Mouse (Mus musculus) MEL (cell line): ENCODE measurements around the gene Dus2. TPM values are rescaled to one million over a fixed set of nuclear protein-coding genes. Genes with fewer than 3 reads are reported as not detected.

ENCODE experiments used
- DNase-seq: peaks from one replicate; pipeline ENCODE4 v3.0.0; 2011; ENCODE audit warnings: low read depth, low spot score
- H3K27ac ChIP-seq: 2 replicates; pipeline ENCODE4 v1.5.1; 2012; ENCODE audit warnings: low read depth, mild to moderate bottlenecking, control low read depth, low read length, moderate library complexity; ENCODE audit not compliant: control insufficient read depth
- H3K27me3 ChIP-seq, 2 experiments: fragments of 150-350 bp in 1 of 2; sonication (generic) in 1 of 2; 2 replicates each; pipeline ENCODE4 v1.6.1; 2012; ENCODE audit warnings: low read length in 2 of 2, mild to moderate bottlenecking in 2 of 2, improper control_type of control experiment in 1 of 2, moderate library complexity in 1 of 2; ENCODE audit not compliant: insufficient read depth in 2 of 2, control insufficient read depth in 1 of 2
- H3K36me3 ChIP-seq, 2 experiments: 2 replicates each; pipeline ENCODE4 v1.6.1; 2012 to 2014; ENCODE audit warnings: low read length in 2 of 2, improper control_type of control experiment in 1 of 2, inconsistent platforms in 1 of 2, mild to moderate bottlenecking in 1 of 2; ENCODE audit not compliant: insufficient read depth in 2 of 2, control insufficient read depth in 1 of 2
- H3K4me1 ChIP-seq, 2 experiments: fragments of 150-350 bp in 1 of 2; sonication (generic) in 1 of 2; 2 replicates each; pipeline ENCODE4 v1.6.1; 2012; ENCODE audit warnings: low read length in 2 of 2, improper control_type of control experiment in 1 of 2, mild to moderate bottlenecking in 1 of 2; ENCODE audit not compliant: insufficient read depth in 2 of 2, control insufficient read depth in 1 of 2
- H3K4me3 ChIP-seq, 2 experiments: fragments of 150-350 bp in 1 of 2; sonication (generic) in 1 of 2; 2 replicates each; pipeline ENCODE4 v1.5.1; 2012; ENCODE audit warnings: low read depth in 2 of 2, low read length in 2 of 2, mild to moderate bottlenecking in 2 of 2, moderate library complexity in 2 of 2, control low read depth in 1 of 2, improper control_type of control experiment in 1 of 2; ENCODE audit not compliant: control insufficient read depth in 1 of 2, insufficient read depth in 1 of 2
- H3K79me2 ChIP-seq: 2 replicates; pipeline ENCODE4 v1.6.1; 2012; ENCODE audit warnings: mild to moderate bottlenecking, low read length, moderate library complexity; ENCODE audit not compliant: control insufficient read depth, poor library complexity, insufficient read depth
- H3K9ac ChIP-seq: 2 replicates; pipeline ENCODE4 v1.6.1; 2012; ENCODE audit warnings: low read depth, mild to moderate bottlenecking, control low read depth, low read length, moderate library complexity; ENCODE audit not compliant: control insufficient read depth, poor library complexity, severe bottlenecking
- H3K9me3 ChIP-seq: fragments of 150-350 bp; sonication (generic); replicated peaks from 2 replicates; pipeline ENCODE4 v1.6.1; 2012; ENCODE audit warnings: mild to moderate bottlenecking, low read length, improper control_type of control experiment, moderate library complexity; ENCODE audit not compliant: insufficient read depth
- CTCF ChIP-seq, 3 experiments: IDR thresholded peaks in 2 of 3; conservative IDR thresholded peaks in 1 of 3; 2 replicates each; pipeline ENCODE4 v1.5.1; 2011 to 2012; ENCODE audit warnings: low read length in 3 of 3, low read depth in 2 of 3, mild to moderate bottlenecking in 2 of 3, improper control_type of control experiment in 1 of 3, inconsistent platforms in 1 of 3, mixed read lengths in 1 of 3, moderate library complexity in 1 of 3; ENCODE audit not compliant: control insufficient read depth in 1 of 3, insufficient read depth in 1 of 3, poor library complexity in 1 of 3, severe bottlenecking in 1 of 3
- ETS1 ChIP-seq: IDR thresholded peaks from 2 replicates; pipeline ENCODE4 v1.6.1; 2012; ENCODE audit warnings: low read depth, mild to moderate bottlenecking, inconsistent platforms, low read length, improper control_type of control experiment, moderate library complexity
- MAX ChIP-seq: IDR thresholded peaks from 2 replicates; pipeline ENCODE4 v1.6.1; 2011; ENCODE audit warnings: low read length, improper control_type of control experiment
- MEF2A ChIP-seq: IDR thresholded peaks from 2 replicates; pipeline ENCODE4 v1.6.1; 2014; ENCODE audit warnings: low read depth, mild to moderate bottlenecking, inconsistent platforms, low read length, improper control_type of control experiment; ENCODE audit not compliant: poor library complexity, insufficient replicate concordance, severe bottlenecking; ENCODE audit errors: extremely low read depth
- MYB ChIP-seq: IDR thresholded peaks from 2 replicates; pipeline ENCODE4 v1.6.1; 2011; ENCODE audit warnings: mild to moderate bottlenecking, low read depth, low read length, improper control_type of control experiment
- MYC ChIP-seq: IDR thresholded peaks from 2 replicates; pipeline ENCODE4 v1.6.1; 2011; ENCODE audit warnings: low read depth, mild to moderate bottlenecking, low read length, improper control_type of control experiment, moderate library complexity
- RAD21 ChIP-seq: IDR thresholded peaks from 2 replicates; pipeline ENCODE4 v1.6.1; 2011; ENCODE audit warnings: mild to moderate bottlenecking, low read depth, low read length, improper control_type of control experiment
- RCOR1 ChIP-seq: IDR thresholded peaks from 2 replicates; pipeline ENCODE4 v1.6.1; 2012; ENCODE audit warnings: low read depth, mild to moderate bottlenecking, inconsistent platforms, low read length, improper control_type of control experiment
- SMC3 ChIP-seq: IDR thresholded peaks from 2 replicates; pipeline ENCODE4 v1.6.1; 2011; ENCODE audit warnings: low read depth, low read length, improper control_type of control experiment
- TCF12 ChIP-seq: IDR thresholded peaks from 2 replicates; pipeline ENCODE4 v1.6.1; 2014; ENCODE audit warnings: low read depth, mild to moderate bottlenecking, inconsistent platforms, low read length, improper control_type of control experiment, moderate library complexity
- ZC3H11A ChIP-seq: IDR thresholded peaks from 2 replicates; pipeline ENCODE4 v1.6.1; 2012; ENCODE audit warnings: low read depth, mild to moderate bottlenecking, inconsistent platforms, low read length, improper control_type of control experiment
- ZKSCAN1 ChIP-seq: IDR thresholded peaks from 2 replicates; pipeline ENCODE4 v1.6.1; 2012; ENCODE audit warnings: low read depth, mild to moderate bottlenecking, inconsistent platforms, low read length, improper control_type of control experiment, moderate library complexity
- polyA plus RNA-seq, 2 experiments: library from polyadenylated mRNA; stranded (reverse) in 1 of 2; unstranded in 1 of 2; fragments of >175 nt in 1 of 2; fragments of >200 nt in 1 of 2; gene quantifications; 2 replicates each; pipeline versions ENCODE4 v1.2.1 to v1.2.4; 2012; ENCODE audit warnings: low replicate concordance in 2 of 2, low read depth in 1 of 2; ENCODE audit not compliant: insufficient read length in 2 of 2, insufficient read depth in 1 of 2, missing spikeins in 1 of 2
- total RNA-seq: library from RNA; depleted of rRNA; stranded (reverse); fragments of 300-350 nt; gene quantifications from 2 replicates; pipeline ENCODE4 v1.2.3, GENCODE M21; 2012

The Dus2 gene
- total and polyA plus RNA-seq, 3 experiments: 9.2 to 11.9 TPM; not detected in 1

GRCm38 (mm10) chr8:105975363-105975762, 15.8 kb upstream of the Dus2 start:
- no peaks in the 10 kb centered on the region for H3K9me3 ChIP-seq
- no peaks in the 10 kb centered on the region for H3K79me2 ChIP-seq
- no peaks in the 10 kb centered on the region for H3K36me3 ChIP-seq
- no peak overlapping the region for H3K9ac ChIP-seq
- H3K4me3 ChIP-seq: no peak overlapping the region
- DNase-seq: peak; percentile 46
- no peaks in the 10 kb centered on the region for H3K27me3 ChIP-seq
- no peaks in the 10 kb centered on the region for H3K4me1 ChIP-seq
- no peak overlapping the region for H3K27ac ChIP-seq
- TF ChIP-seq CTCF (IDR thresholded peaks at IDR 0.05 in 2 of 3, conservative IDR thresholded peaks at IDR 0.05 in 1 of 3; ENCODE audit: control insufficient read depth in 1 of 3, insufficient read depth in 1 of 3, low read depth in 2 of 3, low read length in 3 of 3, poor library complexity in 1 of 3, severe bottlenecking in 1 of 3): peak; percentile 14 to 49 (median 30); a peak in 5 of 6 replicates
- TF ChIP-seq MYC: no peak
- TF ChIP-seq SMC3: 0 out of 2 replicates have a peak, but pooled peaks have one; percentile 6
- TF ChIP-seq ZKSCAN1: no peak
- TF ChIP-seq ZC3H11A: no peak
- TF ChIP-seq MAX: no peak

GRCm38 (mm10) chr8:105979325-105979724, 11.8 kb upstream of the Dus2 start, which contains the start of gene Dpep3:
Dpep3 (minus strand) TSS chr8:105979429.
- TF ChIP-seq RCOR1 (no peak), MYB (no peak), CTCF (IDR thresholded peaks at IDR 0.05 in 2 of 3, conservative IDR thresholded peaks at IDR 0.05 in 1 of 3; ENCODE audit: control insufficient read depth in 1 of 3, insufficient read depth in 1 of 3, low read depth in 2 of 3, low read length in 3 of 3, poor library complexity in 1 of 3, severe bottlenecking in 1 of 3) (peak in 2 of 3 experiments; percentile 41 to 52; a peak in 4 of 6 replicates)
- TF ChIP-seq, all 39 proteins: peak for 1
- Histone ChIP-seq H3K9ac (no peak within 1 kb of the TSS), H3K9me3 (no peaks in the 10 kb centered on the region), H3K27ac (no peak within 1 kb of the TSS), H3K4me3 (no peak within 1 kb of the TSS), H3K4me1 (peaks cover 3 to 10% of the 10 kb centered on the region in 2 experiments; a peak in 3 of 4 replicates), H3K27me3 (no peaks in the 10 kb centered on the region), H3K36me3 (peaks cover 0 to 5% of the 10 kb centered on the region in 2 experiments; a peak in 2 of 4 replicates), H3K79me2 (no peaks in the 10 kb centered on the region)
- no peak for DNase-seq

- H3K79me2 ChIP-seq: no peaks in the 10 kb centered on the region
- no peaks in the 10 kb centered on the region for H3K27me3 ChIP-seq
- TF ChIP-seq SMC3 (peak; percentile 35), CTCF (IDR thresholded peaks at IDR 0.05 in 2 of 3, conservative IDR thresholded peaks at IDR 0.05 in 1 of 3; ENCODE audit: control insufficient read depth in 1 of 3, insufficient read depth in 1 of 3, low read depth in 2 of 3, low read length in 3 of 3, poor library complexity in 1 of 3, severe bottlenecking in 1 of 3) (peak in 1 of 3 experiments; percentile 35; a peak in 2 of 6 replicates), ZC3H11A (peak; percentile 11; the same call in 1 of the 2 replicates), TCF12 (no peak), ETS1 (no peak), MAX (no peak), MYC (0 out of 2 replicates have a peak, but pooled peaks have one; percentile 28), RAD21 (peak; percentile 18; the same call in 1 of the 2 replicates), MEF2A (no peak)
- no peaks in the 10 kb centered on the region for H3K9me3 ChIP-seq
- H3K36me3 ChIP-seq: peaks cover 0 to 5% of the 10 kb centered on the region in 2 experiments; a peak in 2 of 4 replicates
- no peak overlapping the region for H3K27ac ChIP-seq
- H3K4me1 ChIP-seq: peaks cover 3 to 10% of the 10 kb centered on the region in 2 experiments; a peak in 3 of 4 replicates
- H3K4me3 ChIP-seq: no peak overlapping the region
- H3K9ac ChIP-seq: no peak overlapping the region
- DNase-seq: no peak
These were observed 10.0 kb upstream of the Dus2 start for GRCm38 (mm10) chr8:105981146-105981545.
